Mouse (Mus musculus) cerebellum, postnatal 10 days (tissue): ENCODE data around the gene Dgkd.

ENCODE experiments used
- DNase-seq, 2 experiments: peaks; one replicate each; pipeline ENCODE4 v3.0.0; 2021; ENCODE audit warnings: mixed read lengths in 2 of 2

The Dgkd gene

GRCm38 (mm10) chr1:87849278-87849677 is 3.8 kb upstream of the Dgkd start:
- no peak for DNase-seq

GRCm38 (mm10) chr1:87851344-87851743 is 1.7 kb upstream of the Dgkd start:
- no peak for DNase-seq

GRCm38 (mm10) chr1:87852081-87852790 is 851 bp upstream of the Dgkd start:
- DNase-seq: peak in 1 of 2 experiments; percentile 29

GRCm38 (mm10) chr1:87853601-87854361 is 694 bp downstream of the Dgkd start:
- peak; percentile 93 to 94 for DNase-seq

- peak in 1 of 2 experiments; percentile 39 for DNase-seq
Observed at GRCm38 (mm10) chr1:87854411-87854810, 1.3 kb downstream of the Dgkd start.

- DNase-seq: peak; percentile 49 to 55
Observed at GRCm38 (mm10) chr1:87854851-87855251, 1.8 kb downstream of the Dgkd start.

GRCm38 (mm10) chr1:87855522-87855921 is 2.4 kb downstream of the Dgkd start:
- DNase-seq: no peak

- no peak for DNase-seq
Observed at GRCm38 (mm10) chr1:87856823-87857222, 3.7 kb downstream of the Dgkd start.

- no peak for DNase-seq
Observed at GRCm38 (mm10) chr1:87858031-87858430, 4.9 kb downstream of the Dgkd start.

GRCm38 (mm10) chr1:87858529-87858928 is 5.4 kb downstream of the Dgkd start:
- no peak for DNase-seq

GRCm38 (mm10) chr1:87863602-87864001 is 10.5 kb downstream of the Dgkd start:
- DNase-seq: peak in 1 of 2 experiments; percentile 26

GRCm38 (mm10) chr1:87864889-87865288 is 11.8 kb downstream of the Dgkd start:
- no peak for DNase-seq

- DNase-seq: no peak
Observed at GRCm38 (mm10) chr1:87866672-87867071, 13.6 kb downstream of the Dgkd start.

- DNase-seq: peak; percentile 51 to 62
Observed at GRCm38 (mm10) chr1:87871546-87871945, 18.5 kb downstream of the Dgkd start.

- DNase-seq: no peak
Observed at GRCm38 (mm10) chr1:87873081-87873480, 20.0 kb downstream of the Dgkd start.

- no peak for DNase-seq
Observed at GRCm38 (mm10) chr1:87876065-87876464, 23.0 kb downstream of the Dgkd start.

- peak in 1 of 2 experiments; percentile 23 for DNase-seq
Observed at GRCm38 (mm10) chr1:87877552-87878283, 24.6 kb downstream of the Dgkd start.

GRCm38 (mm10) chr1:87879034-87879433 is 25.9 kb downstream of the Dgkd start:
- no peak for DNase-seq

- peak; percentile 91 to 92 for DNase-seq
Observed at GRCm38 (mm10) chr1:87879494-87880325, 26.6 kb downstream of the Dgkd start.

GRCm38 (mm10) chr1:87880326-87880627 is 27.2 kb downstream of the Dgkd start:
- DNase-seq: no peak

GRCm38 (mm10) chr1:87880856-87881255 is 27.8 kb downstream of the Dgkd start:
- DNase-seq: no peak

- no peak for DNase-seq
Observed at GRCm38 (mm10) chr1:87881726-87882125, 28.6 kb downstream of the Dgkd start.

GRCm38 (mm10) chr1:87882554-87882953 is 29.5 kb downstream of the Dgkd start:
- DNase-seq: no peak
